Mouse (Mus musculus): ENCODE data around the gene Rgs6. TPM values are rescaled to one million over a fixed set of nuclear protein-coding genes. Genes with fewer than 3 reads are reported as not detected.

The Rgs6 gene
- polyA plus RNA-seq, 1 experiment from 2014 or later: 1.9 TPM

- in situ Hi-C loops (cut with MboI; ENCODE audit: low pct_unique_long_range_greater_than_20kb): no loop called here
- no peak for TF ChIP-seq CTCF (IDR thresholded peaks at IDR 0.05)
- DNase-seq (ENCODE audit: low read depth, low spot score) (no peak), ATAC-seq (no peak)
- POLR2A ChIA-PET: no interaction called here
- CTCF ChIA-PET: no interaction called here
- H3K27me3 ChIP-seq: peaks cover 14% of the 10 kb centered on the region
Measured at GRCm38 (mm10) chr12:83128606-83129005, 540.5 kb downstream of the Rgs6 start.

GRCm38 (mm10) chr12:83131405-83131804, 543.3 kb downstream of the Rgs6 start:
- ATAC-seq (no peak), DNase-seq (ENCODE audit: low read depth, low spot score) (no peak)
- ChIA-PET POLR2A (no interaction called here), CTCF (no interaction called here)
- in situ Hi-C loops (cut with MboI; ENCODE audit: low pct_unique_long_range_greater_than_20kb): no loop called here
- peaks cover 3% of the 10 kb centered on the region for H3K27me3 ChIP-seq
- TF ChIP-seq CTCF (IDR thresholded peaks at IDR 0.05): no peak

- DNase-seq (ENCODE audit: low read depth, low spot score) (no peak), ATAC-seq (no peak)
- H3K27me3 ChIP-seq: no peaks in the 10 kb centered on the region
- in situ Hi-C loops (cut with MboI; ENCODE audit: low pct_unique_long_range_greater_than_20kb): no loop called here
- no peak for TF ChIP-seq CTCF (IDR thresholded peaks at IDR 0.05)
- POLR2A ChIA-PET: no interaction called here
- CTCF ChIA-PET: no interaction called here
Measured at GRCm38 (mm10) chr12:83133827-83134226, 545.7 kb downstream of the Rgs6 start.

DNA sequence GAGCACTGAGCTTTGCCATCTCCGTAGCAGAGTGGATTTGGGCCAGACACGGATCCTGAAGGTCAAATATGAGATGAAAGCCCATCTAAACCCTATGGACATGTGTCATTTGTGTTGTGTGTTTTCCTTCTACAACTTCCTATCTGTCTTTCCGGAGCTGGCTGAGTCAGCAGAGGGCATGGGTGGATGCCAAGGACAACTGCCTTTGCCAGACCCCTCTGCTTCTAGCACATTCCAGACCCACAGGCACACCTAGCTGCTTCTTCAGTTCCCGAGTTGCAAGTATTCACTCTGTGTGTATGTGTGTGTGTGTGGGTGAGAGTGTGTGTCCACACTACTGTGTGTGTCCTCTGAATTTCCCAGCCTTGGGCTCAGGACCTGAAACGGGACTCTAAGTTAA, 547.9 kb downstream of the Rgs6 start:
- POLR2A ChIA-PET: interaction anchor here (0.6 kb wide), 1 partner anchor 135 kb away, joined by 4 read pairs; no protein-coding TSS in a partner anchor
- CTCF ChIA-PET: no interaction called here
- ATAC-seq (no peak), DNase-seq (ENCODE audit: low read depth, low spot score) (no peak)
- no peaks in the 10 kb centered on the region for H3K27me3 ChIP-seq
- in situ Hi-C loops (cut with MboI; ENCODE audit: low pct_unique_long_range_greater_than_20kb): no loop called here
- TF ChIP-seq CTCF (IDR thresholded peaks at IDR 0.05): no peak

DNA sequence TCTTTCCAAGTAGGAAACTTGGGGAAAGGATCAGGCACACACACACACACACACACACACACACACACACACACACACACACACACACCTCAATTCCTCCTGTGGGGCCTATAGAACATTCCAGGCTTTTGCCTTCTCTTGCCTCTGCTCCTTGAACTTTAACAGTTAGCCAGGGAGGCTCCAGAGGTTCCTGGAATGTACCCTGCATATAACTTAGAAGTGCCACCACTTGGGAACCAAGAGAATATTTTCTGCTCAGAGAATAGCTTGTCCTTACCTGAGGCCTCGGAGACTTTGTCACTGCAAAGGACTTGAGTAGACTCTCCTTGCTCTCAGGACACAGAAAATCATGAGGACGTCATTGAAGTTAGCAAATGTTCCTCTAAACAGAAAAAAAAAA, 548.4 kb downstream of the Rgs6 start:
- POLR2A ChIA-PET: interaction anchor here (0.6 kb wide), 1 partner anchor 134 kb away, joined by 4 read pairs; no protein-coding TSS in a partner anchor
- ATAC-seq (no peak), DNase-seq (ENCODE audit: low read depth, low spot score) (no peak)
- in situ Hi-C loops (cut with MboI; ENCODE audit: low pct_unique_long_range_greater_than_20kb): no loop called here
- CTCF ChIA-PET: no interaction called here
- peaks cover 3% of the 10 kb centered on the region for H3K27me3 ChIP-seq
- TF ChIP-seq CTCF (IDR thresholded peaks at IDR 0.05): no peak

GRCm38 (mm10) chr12:83137001-83137400, 548.9 kb downstream of the Rgs6 start:
- peaks cover 3% of the 10 kb centered on the region for H3K27me3 ChIP-seq
- in situ Hi-C loops (cut with MboI; ENCODE audit: low pct_unique_long_range_greater_than_20kb): no loop called here
- DNase-seq (ENCODE audit: low read depth, low spot score) (no peak), ATAC-seq (no peak)
- TF ChIP-seq CTCF (IDR thresholded peaks at IDR 0.05): no peak
- ChIA-PET POLR2A (interaction anchor here (0.6 kb wide), 1 partner anchor 24 kb away, joined by 3 read pairs; no protein-coding TSS in a partner anchor), CTCF (no interaction called here)

- ChIA-PET CTCF (no interaction called here), POLR2A (no interaction called here)
- ATAC-seq (no peak), DNase-seq (ENCODE audit: low read depth, low spot score) (no peak)
- in situ Hi-C loops (cut with MboI; ENCODE audit: low pct_unique_long_range_greater_than_20kb): no loop called here
- no peak for TF ChIP-seq CTCF (IDR thresholded peaks at IDR 0.05)
- peaks cover 3% of the 10 kb centered on the region for H3K27me3 ChIP-seq
Measured at GRCm38 (mm10) chr12:83141164-83141563, 553.1 kb downstream of the Rgs6 start.

- POLR2A ChIA-PET: no interaction called here
- in situ Hi-C loops (cut with MboI; ENCODE audit: low pct_unique_long_range_greater_than_20kb): no loop called here
- peaks cover 3% of the 10 kb centered on the region for H3K27me3 ChIP-seq
- DNase-seq (ENCODE audit: low read depth, low spot score): no peak
- CTCF ChIA-PET: no interaction called here
- TF ChIP-seq CTCF (IDR thresholded peaks at IDR 0.05): no peak
- ATAC-seq: no peak
Measured at GRCm38 (mm10) chr12:83142507-83142906, 554.4 kb downstream of the Rgs6 start.

DNA sequence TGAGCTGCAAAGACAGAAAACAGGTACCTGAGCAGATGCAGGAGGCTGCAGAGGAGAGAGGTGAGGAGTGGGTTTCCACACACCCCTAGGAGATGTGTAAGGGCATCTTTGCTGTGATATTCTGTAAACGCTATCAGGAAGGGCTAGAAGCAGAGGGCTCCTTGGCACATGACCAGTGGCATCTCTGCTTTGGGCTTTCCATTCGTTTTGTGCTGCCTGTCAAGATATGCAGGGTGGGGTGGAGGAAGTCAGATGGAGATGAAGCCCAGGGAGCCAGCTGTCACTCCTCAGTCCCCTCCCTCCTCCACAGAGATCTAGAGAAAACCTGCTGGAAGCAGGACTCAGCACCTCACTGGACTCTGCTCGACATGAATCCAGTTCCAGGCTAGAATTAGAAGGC, 555.0 kb downstream of the Rgs6 start:
- ChIA-PET POLR2A (no interaction called here), CTCF (no interaction called here)
- in situ Hi-C loops (cut with MboI; ENCODE audit: low pct_unique_long_range_greater_than_20kb): no loop called here
- no peak for ATAC-seq
- DNase-seq (ENCODE audit: low read depth, low spot score): no peak
- peaks cover 3% of the 10 kb centered on the region for H3K27me3 ChIP-seq
- TF ChIP-seq CTCF (IDR thresholded peaks at IDR 0.05): no peak

DNA sequence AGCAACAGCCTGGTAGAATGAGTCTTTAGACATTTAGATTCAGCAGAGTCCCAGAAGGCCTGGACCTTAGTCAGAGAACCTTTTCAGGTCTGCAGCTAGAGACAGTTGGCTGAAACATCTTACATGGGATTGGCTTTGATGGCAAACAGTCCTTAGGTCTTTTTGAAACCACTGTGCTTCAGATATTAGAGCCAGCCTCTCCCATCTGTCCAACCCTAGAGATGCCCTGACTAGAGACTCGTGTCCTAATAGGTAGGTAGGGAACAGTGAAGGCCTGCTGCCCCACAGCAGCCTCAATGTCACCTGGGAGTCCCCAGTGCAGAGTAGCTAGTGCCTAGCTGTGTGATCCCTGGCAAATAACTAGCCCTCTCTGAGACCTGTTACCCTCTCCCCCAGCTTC, 555.5 kb downstream of the Rgs6 start:
- H3K27me3 ChIP-seq: peaks cover 3% of the 10 kb centered on the region
- in situ Hi-C loops (cut with MboI; ENCODE audit: low pct_unique_long_range_greater_than_20kb): no loop called here
- ATAC-seq (no peak), DNase-seq (ENCODE audit: low read depth, low spot score) (no peak)
- no peak for TF ChIP-seq CTCF (IDR thresholded peaks at IDR 0.05)
- POLR2A ChIA-PET: no interaction called here
- CTCF ChIA-PET: no interaction called here

- ATAC-seq: no peak
- ChIA-PET POLR2A (no interaction called here), CTCF (no interaction called here)
- TF ChIP-seq CTCF (IDR thresholded peaks at IDR 0.05): no peak
- in situ Hi-C loops (cut with MboI; ENCODE audit: low pct_unique_long_range_greater_than_20kb): no loop called here
- peaks cover 3% of the 10 kb centered on the region for H3K27me3 ChIP-seq
- DNase-seq (ENCODE audit: low read depth, low spot score): no peak
Measured at GRCm38 (mm10) chr12:83145074-83145473, 557.0 kb downstream of the Rgs6 start.

DNA sequence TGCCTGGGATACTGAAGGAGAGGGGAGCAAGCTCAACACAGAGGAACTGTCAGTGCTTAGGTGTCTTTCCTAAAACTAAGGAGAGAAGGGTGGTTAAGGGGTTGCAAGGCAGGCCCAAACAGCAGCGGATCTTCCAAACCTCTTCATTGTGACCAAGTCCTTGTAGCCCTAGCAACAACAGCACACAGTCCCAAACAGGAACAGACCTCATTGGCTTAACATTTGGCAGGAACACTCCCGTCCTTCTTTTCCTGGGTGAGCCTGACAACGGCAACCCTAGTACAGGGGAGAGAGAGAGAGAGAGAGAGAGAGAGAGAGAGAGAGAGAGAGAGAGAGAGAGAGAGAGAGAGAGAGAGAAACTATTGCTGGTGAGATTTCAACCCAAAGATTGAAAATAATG, 557.8 kb downstream of the Rgs6 start:
- peaks cover 3% of the 10 kb centered on the region for H3K27me3 ChIP-seq
- CTCF ChIA-PET: no interaction called here
- no peak for TF ChIP-seq CTCF (IDR thresholded peaks at IDR 0.05)
- POLR2A ChIA-PET: no interaction called here
- no peak for ATAC-seq
- in situ Hi-C loops (cut with MboI; ENCODE audit: low pct_unique_long_range_greater_than_20kb): no loop called here
- DNase-seq (ENCODE audit: low read depth, low spot score): no peak

Data from Patski (cell line).